Mouse (Mus musculus) liver, adult 2 months (tissue): ENCODE data around the gene Tex2. TPM values are rescaled to one million over a fixed set of nuclear protein-coding genes. Genes with fewer than 3 reads are reported as not detected.
A peak's percentile ranks its signal among the peaks of the same experiment; 100 is the strongest.

Experiments
- DNase-seq: peaks from one replicate; pipeline ENCODE4 v3.0.0-alpha.2; 2011; ENCODE audit warnings: low read depth, low spot score; ENCODE audit errors: extremely low read depth
- H3K27ac ChIP-seq: fragments of 200-500 bp; replicated peaks from 2 replicates; pipeline ENCODE4 v1.5.1; 2012; ENCODE audit warnings: low read depth, mild to moderate bottlenecking, control low read depth, inconsistent platforms, low read length; ENCODE audit not compliant: insufficient read depth
- H3K27me3 ChIP-seq: fragments of 200-500 bp; 2 replicates; pipeline ENCODE4 v1.6.1; 2012; ENCODE audit warnings: mild to moderate bottlenecking, moderate library complexity, low read length, inconsistent platforms; ENCODE audit not compliant: control insufficient read depth, insufficient read depth
- H3K36me3 ChIP-seq: fragments of 200-500 bp; 2 replicates; pipeline ENCODE4 v1.6.1; 2012; ENCODE audit warnings: low read length, inconsistent platforms; ENCODE audit not compliant: control insufficient read depth, insufficient read depth
- H3K4me1 ChIP-seq: fragments of 200-500 bp; 2 replicates; pipeline ENCODE4 v1.6.1; 2011; ENCODE audit warnings: low read length; ENCODE audit not compliant: control insufficient read depth, insufficient read depth
- H3K4me3 ChIP-seq: fragments of 200-500 bp; 2 replicates; pipeline ENCODE4 v1.5.1; 2011; ENCODE audit warnings: low read depth, mild to moderate bottlenecking, control low read depth, low read length, moderate library complexity; ENCODE audit not compliant: insufficient read depth
- H3K79me2 ChIP-seq: fragments of 200-500 bp; 2 replicates; pipeline ENCODE4 v1.6.1; 2012; ENCODE audit warnings: inconsistent platforms, mild to moderate bottlenecking, low read length, moderate library complexity; ENCODE audit not compliant: control insufficient read depth, insufficient read depth
- H3K9ac ChIP-seq: fragments of 200-500 bp; 2 replicates; pipeline ENCODE4 v1.6.1; 2012; ENCODE audit warnings: low read depth, mild to moderate bottlenecking, control low read depth, inconsistent platforms, low read length
- CTCF ChIP-seq: fragments of 200-500 bp; IDR thresholded peaks from 2 replicates; pipeline ENCODE4 v1.5.1; 2011; ENCODE audit warnings: low read depth, low read length, control low read depth
- POLR2A ChIP-seq: fragments of 200-500 bp; IDR thresholded peaks from 2 replicates; pipeline ENCODE4 v1.6.1; 2011; ENCODE audit warnings: low read length, control low read depth; ENCODE audit not compliant: insufficient read depth; ENCODE audit errors: extremely low read depth
- WGBS: fragments of 180-500 bp; shearing (Covaris S2); methylation state at CpG from one replicate; pipeline ENCODE4 v1.1.7; 2018; 5-methylcytosine and 5-hydroxymethylcytosine counted together
- polyA plus RNA-seq: library from polyadenylated mRNA; depleted of rRNA; stranded (reverse); fragments of >200 nt; gene quantifications from 2 replicates; pipeline ENCODE4 v1.2.3, GENCODE M21; 2012
- total RNA-seq: library from RNA; depleted of rRNA; stranded (reverse); fragments of >200 nt; gene quantifications from 2 replicates; pipeline ENCODE4 v1.2.3, GENCODE M21; 2014

Gene Tex2
- total and polyA plus RNA-seq, 2 experiments, result 45.3 to 60.4 TPM

DNA sequence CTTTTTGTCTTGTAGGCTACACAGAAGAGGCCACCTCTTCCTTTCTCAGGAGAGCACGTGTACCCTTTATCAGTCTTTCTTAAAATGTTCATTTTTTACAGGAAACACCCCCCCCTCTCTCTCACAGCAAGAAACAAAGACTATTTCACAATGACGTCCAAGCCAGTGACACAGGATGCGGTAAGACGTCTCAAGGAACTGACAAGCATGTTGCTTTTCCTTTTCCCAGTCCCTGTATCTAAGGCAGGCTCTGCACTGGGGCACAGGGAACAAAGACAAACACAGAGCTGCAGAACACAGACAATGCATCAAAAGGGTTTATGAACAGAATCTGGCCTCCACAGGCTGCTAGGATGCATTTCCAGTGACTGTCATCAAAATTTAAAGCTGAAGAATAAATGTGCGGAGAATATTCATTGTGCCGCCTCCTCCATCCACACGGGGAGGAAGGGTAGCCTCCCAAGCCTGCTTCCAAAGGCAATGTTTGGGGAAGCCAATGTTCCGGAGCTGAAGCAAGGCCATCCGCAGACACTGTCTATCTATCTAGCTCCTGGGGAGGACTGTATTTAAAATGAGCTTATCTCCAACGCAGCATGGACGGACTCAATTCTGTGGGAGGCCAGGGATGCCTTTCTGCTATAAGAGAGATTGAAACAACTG, 76.8 kb downstream of the Tex2 start:
- DNase-seq, result no peak
- Histone ChIP-seq H3K79me2 (0 out of 2 replicates have a peak, but pooled peaks cover 2% of the 10 kb centered on the region), H3K36me3 (peaks cover 12% of the 10 kb centered on the region), H3K4me3 (no peak overlapping the region), H3K4me1 (peaks cover 8% of the 10 kb centered on the region), H3K27me3 (no peaks in the 10 kb centered on the region), H3K9ac (no peak overlapping the region), H3K27ac (peak overlapping the region; percentile 86)
- WGBS, result 75% methylated on average over 11 of the region's 11 CpGs
- TF ChIP-seq CTCF (no peak), POLR2A (no peak)

DNA sequence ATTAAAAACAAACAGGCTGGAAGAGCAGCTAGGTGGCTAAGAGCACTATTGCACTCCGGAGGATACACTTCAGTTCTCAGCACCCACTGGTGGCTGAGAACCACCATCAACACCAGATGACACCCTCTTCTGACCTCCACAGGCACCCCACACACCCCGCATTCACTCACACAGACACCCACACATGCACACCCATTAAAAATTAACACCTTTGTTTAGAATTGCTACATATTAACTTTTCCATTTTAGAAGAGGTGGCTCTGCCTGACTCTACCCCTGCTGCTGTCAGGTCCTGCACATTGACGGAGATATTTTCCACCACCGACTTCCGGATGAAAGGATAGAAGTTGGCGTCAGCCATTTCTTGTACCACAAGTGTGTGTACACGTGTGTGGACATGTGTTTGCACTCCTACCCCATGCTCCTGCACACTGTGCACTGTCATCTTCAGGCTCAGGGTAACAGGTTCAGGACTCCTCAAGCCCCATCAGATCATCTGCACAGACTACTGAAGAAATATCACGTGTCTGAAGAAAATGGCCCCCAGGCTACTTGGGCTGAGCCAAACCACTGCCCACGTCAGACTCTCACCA, 77.5 kb downstream of the Tex2 start:
- H3K27me3 ChIP-seq, result no peaks in the 10 kb centered on the region
- H3K4me3 ChIP-seq, result no peak overlapping the region
- peak; percentile 48 for DNase-seq
- H3K4me1 ChIP-seq, result peaks cover 8% of the 10 kb centered on the region
- H3K79me2 ChIP-seq, result 0 out of 2 replicates have a peak, but pooled peaks cover 2% of the 10 kb centered on the region
- 65% methylated on average over 9 of the region's 9 CpGs for WGBS
- peak overlapping the region; percentile 39 for H3K27ac ChIP-seq
- TF ChIP-seq CTCF (no peak), POLR2A (no peak)
- no peak overlapping the region for H3K9ac ChIP-seq
- H3K36me3 ChIP-seq, result peaks cover 12% of the 10 kb centered on the region

DNA sequence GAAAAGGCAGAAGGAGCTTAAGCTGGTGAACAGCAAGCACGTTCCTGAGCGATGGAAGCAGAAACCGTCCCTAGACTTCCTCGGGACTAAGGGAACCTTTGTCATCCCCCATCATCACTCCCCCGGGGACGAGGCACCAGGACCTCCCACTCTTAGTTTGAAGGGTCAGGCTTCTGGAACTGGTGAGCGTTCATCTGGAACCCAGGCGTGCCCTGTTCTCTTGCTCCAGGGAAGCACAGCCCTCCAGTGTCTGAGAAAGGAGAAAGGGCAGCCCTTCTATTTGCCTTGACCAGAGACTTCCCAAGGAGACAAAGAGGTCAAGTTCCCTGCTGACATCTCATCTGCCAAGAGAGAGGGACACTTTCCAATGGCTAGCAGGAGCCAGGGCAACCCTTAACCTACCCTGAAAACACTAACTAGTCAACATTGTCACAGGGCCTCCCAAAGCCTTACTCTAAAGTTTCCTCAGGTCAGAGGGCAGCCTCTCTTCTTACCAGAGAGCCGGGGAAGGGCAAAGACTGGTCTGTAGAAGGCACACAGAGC, 80.9 kb downstream of the Tex2 start:
- no peak overlapping the region for H3K27ac ChIP-seq
- DNase-seq, result peak; percentile 66
- no peaks in the 10 kb centered on the region for H3K27me3 ChIP-seq
- 86% methylated on average over 9 of the region's 9 CpGs for WGBS
- H3K4me3 ChIP-seq, result no peak overlapping the region
- H3K79me2 ChIP-seq, result no peaks in the 10 kb centered on the region; the same call in 1 of the 2 replicates
- peaks cover 31% of the 10 kb centered on the region for H3K4me1 ChIP-seq
- no peak overlapping the region for H3K9ac ChIP-seq
- TF ChIP-seq POLR2A, result no peak
- no peak for TF ChIP-seq CTCF
- peaks cover 14% of the 10 kb centered on the region for H3K36me3 ChIP-seq

DNA sequence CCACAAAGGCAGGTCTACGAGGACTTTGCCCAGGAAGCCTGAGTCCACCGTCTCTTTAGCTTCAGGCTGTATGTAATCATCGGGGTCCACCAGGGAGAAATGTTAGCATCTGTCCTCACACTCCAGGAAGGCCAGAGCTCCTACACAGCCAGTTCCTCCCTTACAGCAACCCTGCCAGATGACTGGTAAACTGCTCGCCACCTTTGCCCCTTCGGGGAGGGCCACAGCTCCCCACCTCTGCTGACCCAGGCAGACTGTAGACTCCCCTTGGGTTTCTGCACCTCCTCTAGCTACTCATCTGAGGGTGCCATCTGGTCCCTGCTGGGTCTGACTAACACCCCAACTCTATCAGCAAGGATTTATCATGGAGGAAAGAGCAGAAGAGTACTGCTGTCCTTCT, 83.4 kb downstream of the Tex2 start:
- no peaks in the 10 kb centered on the region for H3K27me3 ChIP-seq
- 34% methylated on average over 5 of the region's 5 CpGs for WGBS
- H3K27ac ChIP-seq, result peak overlapping the region; percentile 47
- no peak overlapping the region for H3K9ac ChIP-seq
- DNase-seq, result peak; percentile 66
- peaks cover 28% of the 10 kb centered on the region for H3K4me1 ChIP-seq
- no peak overlapping the region for H3K4me3 ChIP-seq
- no peak for TF ChIP-seq POLR2A
- TF ChIP-seq CTCF, result no peak
- H3K79me2 ChIP-seq, result peaks cover 6% of the 10 kb centered on the region; the same call in 1 of the 2 replicates
- H3K36me3 ChIP-seq, result peaks cover 20% of the 10 kb centered on the region

DNA sequence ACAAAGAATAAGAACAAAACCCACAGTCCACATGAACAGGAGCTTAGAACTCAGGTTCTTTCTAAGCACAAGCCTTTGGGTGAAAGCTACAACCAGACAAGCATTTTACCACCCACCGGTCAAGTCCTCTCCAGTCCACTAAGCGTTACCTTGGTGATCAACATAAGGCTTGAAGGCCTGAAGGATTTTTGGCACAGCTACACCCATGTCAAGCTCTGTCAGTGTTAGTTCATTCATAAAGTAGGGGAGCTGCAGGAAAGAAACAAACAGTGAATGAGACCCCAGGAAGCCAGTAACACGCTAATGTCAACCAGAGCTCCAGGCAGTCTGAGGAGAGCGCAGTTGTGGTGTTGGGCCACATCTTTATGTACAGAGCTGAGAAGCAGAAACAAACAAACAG, 84.1 kb downstream of the Tex2 start:
- Histone ChIP-seq H3K79me2 (peaks cover 6% of the 10 kb centered on the region; the same call in 1 of the 2 replicates), H3K4me3 (no peak overlapping the region), H3K36me3 (peaks cover 21% of the 10 kb centered on the region), H3K9ac (no peak overlapping the region), H3K27ac (peak overlapping the region; percentile 29; the same call in 1 of the 2 replicates), H3K27me3 (no peaks in the 10 kb centered on the region), H3K4me1 (peaks cover 28% of the 10 kb centered on the region)
- no peak for DNase-seq
- TF ChIP-seq POLR2A (no peak), CTCF (no peak)
- WGBS, result 98% methylated on average over 4 of the region's 4 CpGs
